Mouse (Mus musculus) ES-Bruce4 (cell line): ENCODE measurements around the gene Gpatch3. TPM values are rescaled to one million over a fixed set of nuclear protein-coding genes. Genes with fewer than 3 reads are reported as not detected.

Experiments
- H3K27ac ChIP-seq: 2 replicates; pipeline ENCODE4 v1.5.1; 2012; ENCODE audit warnings: low read length, inconsistent platforms; ENCODE audit not compliant: insufficient read depth
- H3K27me3 ChIP-seq: 2 replicates; pipeline ENCODE4 v1.6.1; 2012; ENCODE audit warnings: mild to moderate bottlenecking, low read length, inconsistent platforms; ENCODE audit not compliant: control insufficient read depth, poor library complexity, insufficient read depth, severe bottlenecking
- H3K36me3 ChIP-seq: 2 replicates; pipeline ENCODE4 v1.6.1; 2012; ENCODE audit warnings: inconsistent platforms, mild to moderate bottlenecking, low read length, moderate library complexity; ENCODE audit not compliant: control insufficient read depth, poor library complexity, insufficient read depth, severe bottlenecking
- H3K4me1 ChIP-seq: one replicate; pipeline ENCODE4 v1.8.1; 2011; ENCODE audit warnings: low read length; ENCODE audit not compliant: control insufficient read depth, insufficient read depth
- H3K4me3 ChIP-seq: 2 replicates; pipeline ENCODE4 v1.5.1; 2011; ENCODE audit warnings: low read depth, mild to moderate bottlenecking, low read length
- H3K9ac ChIP-seq: 2 replicates; pipeline ENCODE4 v1.6.1; 2012; ENCODE audit warnings: low read depth, mild to moderate bottlenecking, inconsistent platforms; ENCODE audit not compliant: poor library complexity, severe bottlenecking
- H3K9me3 ChIP-seq: replicated peaks from 2 replicates; pipeline ENCODE4 v1.6.1; 2012; ENCODE audit warnings: mild to moderate bottlenecking, low read length, inconsistent platforms; ENCODE audit not compliant: control insufficient read depth, poor library complexity, insufficient read depth, severe bottlenecking
- CTCF ChIP-seq: IDR thresholded peaks from one replicate; pipeline ENCODE4 v1.8.1; 2011; ENCODE audit warnings: low read depth, low read length
- EP300 ChIP-seq: IDR thresholded peaks from 2 replicates; pipeline ENCODE4 v1.6.1; 2011; ENCODE audit warnings: low read depth, low read length; ENCODE audit not compliant: insufficient read depth
- POLR2A ChIP-seq: IDR thresholded peaks from one replicate; pipeline ENCODE4 v1.8.1; 2011; ENCODE audit warnings: low read length; ENCODE audit not compliant: insufficient read depth
- polyA plus RNA-seq: library from polyadenylated mRNA; stranded (reverse); fragments of >200 nt; gene quantifications from 2 replicates; pipeline ENCODE4 v1.2.4, GENCODE M21; 2011; ENCODE audit warnings: low read depth; ENCODE audit not compliant: missing spikeins, insufficient read depth, insufficient read length

Gpatch3 gene
- polyA plus RNA-seq, 1 experiment, result 7.9 TPM

DNA sequence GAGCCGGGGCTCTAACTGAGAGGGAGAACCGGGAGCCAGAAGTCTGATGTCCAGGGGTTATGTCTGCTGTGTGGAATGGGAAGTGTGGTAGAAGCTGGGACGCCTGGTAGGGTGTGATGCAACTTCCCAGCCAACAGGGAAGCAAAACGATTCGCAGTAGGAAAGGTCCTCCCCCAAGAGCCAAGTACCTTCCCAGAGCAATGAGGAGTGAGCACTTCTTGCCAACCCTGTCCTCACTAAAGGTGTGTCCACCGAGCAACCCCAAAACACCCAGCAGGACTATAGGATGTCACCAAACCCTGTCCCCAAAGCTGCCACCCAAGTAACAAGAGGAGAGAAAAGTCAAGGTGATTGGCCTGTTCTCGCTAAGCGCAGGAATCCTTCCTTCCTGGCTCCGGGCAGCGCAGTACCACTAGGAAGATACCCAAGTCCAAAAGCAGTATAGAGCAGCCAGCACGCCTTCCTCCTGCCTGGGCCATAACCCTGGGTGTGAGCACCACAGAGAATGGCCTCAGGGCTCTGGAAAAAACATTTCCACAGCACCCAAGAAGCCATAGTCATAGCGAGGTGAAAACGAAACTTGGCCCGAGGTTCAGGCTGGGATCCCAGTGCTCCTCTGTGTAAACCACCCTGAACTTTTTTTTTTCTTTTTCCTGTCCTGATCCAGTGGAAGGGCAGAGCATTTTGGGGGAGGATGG is 56.7 kb downstream of the Gpatch3 start:
- H3K9me3 ChIP-seq, result no peaks in the 10 kb centered on the region
- H3K36me3 ChIP-seq, result no peaks in the 10 kb centered on the region
- H3K4me1 ChIP-seq, result peaks cover 11% of the 10 kb centered on the region
- H3K9ac ChIP-seq, result no peak overlapping the region
- no peaks in the 10 kb centered on the region for H3K27me3 ChIP-seq
- no peak overlapping the region for H3K27ac ChIP-seq
- TF ChIP-seq POLR2A (no peak), CTCF (no peak), EP300 (no peak)
- H3K4me3 ChIP-seq, result no peak overlapping the region

- H3K27ac ChIP-seq, result no peak overlapping the region
Measured at GRCm38 (mm10) chr4:133631769-133632411, 57.3 kb downstream of the Gpatch3 start.

DNA sequence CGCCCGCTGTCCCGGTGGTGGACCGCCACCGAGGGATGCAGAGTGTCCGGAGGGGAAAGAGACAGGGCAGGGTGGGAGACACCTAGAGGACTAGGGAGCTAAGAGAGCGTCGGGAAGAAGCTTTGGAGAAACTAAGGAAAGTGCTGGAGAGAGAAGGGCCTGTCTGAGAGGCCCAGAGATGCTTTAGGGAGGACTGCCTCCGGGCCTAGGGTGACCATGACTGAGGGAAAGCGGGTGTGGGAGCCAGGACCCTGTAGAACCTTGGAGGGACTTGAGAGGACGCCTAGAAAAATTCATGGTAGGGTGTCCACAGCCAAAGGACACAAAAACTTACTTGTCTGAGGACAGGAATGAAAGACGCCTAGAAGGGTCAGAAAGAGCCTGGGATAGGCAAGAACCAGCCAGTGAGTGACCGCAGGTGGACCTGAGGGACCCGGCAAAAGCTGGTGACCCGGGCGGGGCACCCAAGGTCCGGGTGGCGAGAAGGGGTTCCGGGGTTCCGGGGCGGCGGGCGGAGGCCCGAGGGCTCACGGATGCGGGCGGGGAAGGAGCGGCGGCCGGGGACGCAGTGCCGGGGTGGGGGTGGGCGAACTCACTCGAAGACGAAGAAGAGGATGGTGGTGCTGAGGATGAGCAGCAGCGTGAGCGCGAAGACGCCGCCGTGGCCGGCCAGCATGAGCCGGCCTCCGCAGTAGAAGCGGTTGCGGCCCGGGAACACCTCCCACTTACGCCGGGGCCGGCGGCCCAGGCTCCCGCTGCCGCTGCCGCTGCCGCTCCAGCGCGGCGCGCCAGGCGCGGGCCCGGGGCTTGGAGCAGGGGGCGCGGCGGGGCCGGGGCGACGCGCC is 58.2 kb downstream of the Gpatch3 start:
- H3K36me3 ChIP-seq, result no peaks in the 10 kb centered on the region
- H3K9me3 ChIP-seq, result no peaks in the 10 kb centered on the region
- peak overlapping the region; percentile 98 for H3K9ac ChIP-seq
- H3K27me3 ChIP-seq, result no peaks in the 10 kb centered on the region
- no peak for TF ChIP-seq EP300
- TF ChIP-seq POLR2A, result no peak
- no peak for TF ChIP-seq CTCF
- H3K4me3 ChIP-seq, result peak overlapping the region; percentile 78
- peaks cover 8% of the 10 kb centered on the region for H3K4me1 ChIP-seq
- no peak overlapping the region for H3K27ac ChIP-seq

More at GRCm38 (mm10) chr4:133631769-133632411, 57.3 kb downstream of the Gpatch3 start:
- TF ChIP-seq CTCF (no peak), POLR2A (no peak), EP300 (no peak)
- Histone ChIP-seq H3K9ac (peak overlapping the region; percentile 98), H3K36me3 (no peaks in the 10 kb centered on the region), H3K27me3 (no peaks in the 10 kb centered on the region), H3K9me3 (no peaks in the 10 kb centered on the region), H3K4me3 (peak overlapping the region; percentile 78), H3K4me1 (peaks cover 10% of the 10 kb centered on the region)

DNA sequence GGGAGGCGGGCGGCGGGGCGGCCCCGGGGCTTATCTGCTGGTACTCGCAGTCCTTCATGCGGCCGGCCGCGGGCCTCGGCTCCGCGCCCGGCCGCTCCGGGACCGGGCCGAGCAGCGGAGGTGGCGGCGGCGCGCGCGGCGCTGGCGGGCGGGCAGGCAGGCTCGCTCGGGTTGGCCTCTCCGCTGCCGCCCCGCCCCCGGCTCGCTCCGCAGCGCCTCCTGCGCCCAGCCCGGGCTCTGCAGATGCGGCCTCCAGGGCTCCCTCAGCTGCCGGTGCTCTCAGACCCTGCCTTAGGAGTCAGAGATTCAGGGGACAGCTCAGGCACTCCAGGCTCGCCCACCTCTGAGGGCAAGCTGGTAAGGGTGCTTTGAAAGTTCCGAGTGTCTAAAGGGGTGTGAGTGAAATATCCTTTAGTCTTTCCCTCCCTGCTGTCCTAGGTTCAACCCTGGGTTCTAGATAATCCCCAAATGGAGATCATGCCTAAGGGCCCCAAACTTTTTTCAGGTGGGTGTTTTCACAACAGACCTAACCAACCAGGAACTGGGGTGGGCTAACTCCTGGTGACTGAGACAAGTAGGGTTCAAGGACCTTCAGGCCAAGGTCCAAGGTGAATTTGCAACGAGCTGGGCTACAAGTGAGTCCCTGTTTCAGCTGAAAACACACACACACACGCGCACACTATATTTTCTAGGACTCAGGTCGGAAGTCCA is 58.9 kb downstream of the Gpatch3 start:
- 0 out of 2 replicates have a peak overlapping the region, but pooled peaks have one; percentile 9 for H3K27ac ChIP-seq
- TF ChIP-seq POLR2A (no peak), CTCF (peak; percentile 54)
- peak overlapping the region; percentile 78; the same call in 1 of the 2 replicates for H3K4me3 ChIP-seq
- no peaks in the 10 kb centered on the region for H3K27me3 ChIP-seq
- H3K9ac ChIP-seq, result peak overlapping the region; percentile 98
- H3K9me3 ChIP-seq, result no peaks in the 10 kb centered on the region
- peaks cover 8% of the 10 kb centered on the region for H3K4me1 ChIP-seq
- no peaks in the 10 kb centered on the region for H3K36me3 ChIP-seq

Other genes with a start within 250 kb of the Gpatch3 start
- 69.2 and 71.5 TPM in 2 replicates for gene Wdtc1, start 221.3 kb upstream of the Gpatch3 start, polyA plus RNA-seq
- gene Slc9a1, start 205.0 kb upstream of the Gpatch3 start, polyA plus RNA-seq, result 18.4 and 21.4 TPM in 2 replicates
- gene Tent5b, start 94.6 kb upstream of the Gpatch3 start, polyA plus RNA-seq, result 10.9 and 12.4 TPM in 2 replicates
- gene Trnp1, start 76.2 kb upstream of the Gpatch3 start, polyA plus RNA-seq, result 10.4 and 13.6 TPM in 2 replicates
- gene Kdf1, start 55.8 kb upstream of the Gpatch3 start, polyA plus RNA-seq, result 10.2 and 13.2 TPM in 2 replicates
- 274 and 303 TPM in 2 replicates for gene Nudc, start 28.7 kb upstream of the Gpatch3 start, polyA plus RNA-seq
- gene Nr0b2, start 21.4 kb upstream of the Gpatch3 start, polyA plus RNA-seq, result not detected in 2 replicates
- 22.2 and 24.3 TPM in 2 replicates for gene Gpn2, start 9.6 kb downstream of the Gpatch3 start, polyA plus RNA-seq
- 250 and 292 TPM in 2 replicates for gene Sfn, start 27.4 kb downstream of the Gpatch3 start, polyA plus RNA-seq
- 34.4 and 43.8 TPM in 2 replicates for gene Zdhhc18, start 75.4 kb downstream of the Gpatch3 start, polyA plus RNA-seq
- 12.8 and 15.2 TPM in 2 replicates for gene Pigv, start 97.9 kb downstream of the Gpatch3 start, polyA plus RNA-seq
- 119 and 123 TPM in 2 replicates for gene Arid1a, start 182.0 kb downstream of the Gpatch3 start, polyA plus RNA-seq